In genomic region chr16:84973446-84974175, GRCm38 (mm10) we compare ENCODE assay signal across 18 mouse cellular contexts.
DNase-seq lines count a peak whose midpoint lies in the region; ATAC-seq and TF ChIP-seq lines count a peak whose summit lies in the region.
"Had no signal": no experiment of that assay in that cellular context is flagged by ENCODE, and none has a peak within 500 bp of the region (broad histone marks: within the 10 kb centered on the region; RNA-seq: fewer than 3 reads in every experiment).

No protein-coding gene starts in this region.

- H3K4me3 ChIP-seq in kidney, postnatal 0 days (replicated peaks; ENCODE audit: low read depth, low read length) = no peak overlapping the region
- no peak overlapping the region for H3K4me3 ChIP-seq in neural tube, embryonic 13.5 days
- H3K4me3 ChIP-seq: forebrain, embryonic 12.5 days; midbrain, embryonic 12.5 days had no signal

- intact Hi-C loops in heart, postnatal 25 days (cut with DNase I) = loop anchor here (5.0 kb wide), 1 partner anchor 199 kb away; the partner anchor contains the start of gene App

- H3K27ac ChIP-seq in kidney, postnatal 0 days = 0 out of 2 replicates have a peak overlapping the region, but pooled peaks have one; percentile 20
- 0 out of 2 replicates have a peak overlapping the region, but pooled peaks have one; percentile 28 for H3K27ac ChIP-seq in neural tube, embryonic 13.5 days (replicated peaks)
- H3K27ac ChIP-seq: forebrain, embryonic 12.5 days; macrophage; midbrain, embryonic 12.5 days had no signal

- H3K36me3 ChIP-seq in kidney, postnatal 0 days (ENCODE audit: insufficient read depth, low read length) = peaks cover 49% of the 10 kb centered on the region
- H3K36me3 ChIP-seq in neural tube, embryonic 13.5 days = peaks cover 82% of the 10 kb centered on the region

- H3K4me2 ChIP-seq in kidney, postnatal 0 days (ENCODE audit: low read length) = no peak overlapping the region
- H3K4me2 ChIP-seq in neural tube, embryonic 13.5 days = no peak overlapping the region
- H3K4me2 ChIP-seq: forebrain, embryonic 12.5 days; midbrain, embryonic 12.5 days had no signal

- no peak for TF ChIP-seq CTCF in kidney, postnatal 0 days (IDR thresholded peaks at IDR 0.05; ENCODE audit: low read depth)

- ATAC-seq in kidney, postnatal 0 days (replicated peaks; ENCODE audit: low FRiP score, low read depth) = no peak
- no peak for ATAC-seq in neural tube, embryonic 13.5 days (ENCODE audit: low read depth)
- ATAC-seq: hindbrain, embryonic 16.5 days had no signal

- no peaks in the 10 kb centered on the region for H3K9me3 ChIP-seq in kidney, postnatal 0 days (replicated peaks; ENCODE audit: low read length)
- H3K9me3 ChIP-seq in neural tube, embryonic 13.5 days = no peaks in the 10 kb centered on the region
- H3K9me3 ChIP-seq: forebrain, embryonic 12.5 days; midbrain, embryonic 12.5 days had no signal

- peak; percentile 82 for DNase-seq in heart, adult 11 months
- DNase-seq in heart, postnatal 25 days (ENCODE audit: low spot score) = no peak
- peak; percentile 33 for DNase-seq in kidney, postnatal 0 days (ENCODE audit: low spot score)
- no peak for DNase-seq in kidney, adult 11 months
- DNase-seq in neural tube, embryonic 10.5 days (ENCODE audit: extremely low spot score, low spot score) = no peak
- DNase-seq in T-cell, adult 2 months (ENCODE audit: low spot score) = no peak
- no peak for DNase-seq in embryo, embryonic 11 days
- DNase-seq: B cell, adult 2 months; cerebellum, adult 11 months; kidney, adult 9 months; right cerebral cortex, postnatal 14 days; thymus, postnatal 36 days had no signal

- no peak overlapping the region for H3K9ac ChIP-seq in kidney, postnatal 0 days (ENCODE audit: low read depth, low read length)
- no peak overlapping the region for H3K9ac ChIP-seq in neural tube, embryonic 13.5 days
- H3K9ac ChIP-seq: forebrain, embryonic 12.5 days; midbrain, embryonic 12.5 days had no signal

- WGBS in kidney, postnatal 0 days = 89% methylated on average over 15 of the region's 15 CpGs
- WGBS in neural tube, embryonic 13.5 days = 92% methylated on average over 15 of the region's 15 CpGs

- no peaks in the 10 kb centered on the region for H3K4me1 ChIP-seq in kidney, postnatal 0 days (replicated peaks; ENCODE audit: insufficient read depth, low read length)
- peaks cover 17% of the 10 kb centered on the region for H3K4me1 ChIP-seq in neural tube, embryonic 13.5 days (replicated peaks)

- H3K27me3 ChIP-seq in kidney, postnatal 0 days (ENCODE audit: insufficient read depth, low read length) = no peaks in the 10 kb centered on the region
- no peaks in the 10 kb centered on the region for H3K27me3 ChIP-seq in neural tube, embryonic 13.5 days
- H3K27me3 ChIP-seq: forebrain, embryonic 12.5 days; midbrain, embryonic 12.5 days; Patski had no signal

Comparison
In these comparisons a context has a peak if more than half of its experiments do, and no peak if none do; other contexts are left out.
1. DNase-seq: peak in heart, adult 11 months (single experiment) and kidney, postnatal 0 days (single experiment); none in heart, postnatal 25 days (single experiment), kidney, adult 11 months (single experiment), neural tube, embryonic 10.5 days (single experiment), T-cell, adult 2 months (single experiment) and embryo, embryonic 11 days (single experiment).